Mouse (Mus musculus) lung, adult 2 months (tissue): ENCODE results near the gene Rnf187.

Experiments
- CTCF ChIP-seq: fragments of 200-500 bp; IDR thresholded peaks from 2 replicates; pipeline ENCODE4 v1.5.1; 2011; ENCODE audit warnings: mild to moderate bottlenecking, low read length, control low read depth; ENCODE audit not compliant: insufficient read depth
- POLR2A ChIP-seq: fragments of 200-500 bp; IDR thresholded peaks from 2 replicates; pipeline ENCODE4 v1.6.1; 2011; ENCODE audit warnings: low read depth, mild to moderate bottlenecking, control low read depth, low read length, borderline replicate concordance; ENCODE audit errors: extremely low read depth

- TF ChIP-seq CTCF (no peak), POLR2A (no peak)
These were observed 33.9 kb downstream of the Rnf187 start for GRCm38 (mm10) chr11:58904838-58905237.
